In genomic region chr2:102136184-102136583, GRCm38 (mm10) we compare ENCODE assay signal across 16 mouse cellular contexts. TPM values are rescaled to one million over a fixed set of nuclear protein-coding genes. Genes with fewer than 3 reads are reported as not detected.
DNase-seq lines count a peak whose midpoint lies in the region; ATAC-seq and TF ChIP-seq lines count a peak whose summit lies in the region.
"Had no signal": no experiment of that assay in that cellular context is flagged by ENCODE, and none has a peak within 500 bp of the region (broad histone marks: within the 10 kb centered on the region; RNA-seq: fewer than 3 reads in every experiment).

No protein-coding gene starts in this region.

- no peak for TF ChIP-seq CTCF in gastrocnemius, adult 2 months (IDR thresholded peaks at IDR 0.05)
- TF ChIP-seq CTCF in thymus, adult 2 months (IDR thresholded peaks at IDR 0.05; ENCODE audit: borderline replicate concordance, control insufficient read depth, extremely low read depth, insufficient read depth, low read length, poor library complexity): no peak

- H3K4me3 ChIP-seq in gastrocnemius, adult 2 months: no peak overlapping the region
- no peak overlapping the region for H3K4me3 ChIP-seq in thymus, adult 2 months (ENCODE audit: control insufficient read depth, insufficient read depth, low read length)
- no peak overlapping the region for H3K4me3 ChIP-seq in forebrain, embryonic 12.5 days (replicated peaks)
- H3K4me3 ChIP-seq: limb, embryonic 15.5 days; midbrain, embryonic 13.5 days had no signal

- 40% methylated on average over 3 of the region's 3 CpGs for WGBS in thymus, adult 2 months
- WGBS in forebrain, embryonic 12.5 days: 83% methylated on average over 3 of the region's 3 CpGs

- H3K4me1 ChIP-seq in thymus, adult 2 months (replicated peaks; ENCODE audit: control insufficient read depth, insufficient read depth, low read length): peaks cover 14% of the 10 kb centered on the region
- H3K4me1 ChIP-seq in forebrain, embryonic 12.5 days: peaks cover 60% of the 10 kb centered on the region

- no peak for TF ChIP-seq POLR2A in thymus, adult 2 months (IDR thresholded peaks at IDR 0.05; ENCODE audit: control insufficient read depth, extremely low read depth, insufficient read depth, low read length, poor library complexity)

- H3K27me3 ChIP-seq in thymus, adult 2 months (ENCODE audit: control insufficient read depth, insufficient read depth, low read length): no peaks in the 10 kb centered on the region
- no peaks in the 10 kb centered on the region for H3K27me3 ChIP-seq in forebrain, embryonic 12.5 days
- H3K27me3 ChIP-seq: limb, embryonic 15.5 days; midbrain, embryonic 13.5 days had no signal

- no peaks in the 10 kb centered on the region for H3K36me3 ChIP-seq in thymus, adult 2 months (ENCODE audit: control insufficient read depth, insufficient read depth, low read length)
- no peaks in the 10 kb centered on the region for H3K36me3 ChIP-seq in forebrain, embryonic 12.5 days (replicated peaks)
- H3K36me3 ChIP-seq: limb, embryonic 15.5 days; midbrain, embryonic 13.5 days had no signal

- peak overlapping the region; percentile 66 for H3K27ac ChIP-seq in gastrocnemius, adult 2 months
- H3K27ac ChIP-seq in thymus, adult 2 months (ENCODE audit: control insufficient read depth, insufficient read depth, low read length): peak overlapping the region; percentile 51; the same call in 1 of the 2 replicates
- H3K27ac ChIP-seq in forebrain, embryonic 12.5 days: no peak overlapping the region
- H3K27ac ChIP-seq: midbrain, embryonic 13.5 days had no signal

- H3K9me3 ChIP-seq in forebrain, embryonic 12.5 days: no peaks in the 10 kb centered on the region
- H3K9me3 ChIP-seq: limb, embryonic 15.5 days; midbrain, embryonic 13.5 days had no signal

- no peak for DNase-seq in gastrocnemius, adult 2 months
- DNase-seq in gastrocnemius, postnatal 36 days: no peak
- DNase-seq in thymus, adult 2 months: no peak
- no peak for DNase-seq in thymus, postnatal 25 days
- no peak for DNase-seq in neural tube, embryonic 10.5 days (ENCODE audit: extremely low spot score, low spot score)
- DNase-seq: adrenal gland, postnatal 14 days; heart, adult 18-20 months; heart, postnatal 4 days; kidney, adult 11 months; spleen, adult 18-20 months had no signal

- no peak overlapping the region for H3K4me2 ChIP-seq in forebrain, embryonic 12.5 days
- H3K4me2 ChIP-seq: limb, embryonic 15.5 days; midbrain, embryonic 13.5 days had no signal

- no peak overlapping the region for H3K9ac ChIP-seq in forebrain, embryonic 12.5 days
- H3K9ac ChIP-seq: midbrain, embryonic 13.5 days had no signal

- ATAC-seq in megakaryocyte progenitor cell, adult 5-6 weeks (replicated peaks; ENCODE audit: poor library complexity): peak; percentile 43
- no peak for ATAC-seq in forebrain, embryonic 12.5 days (ENCODE audit: low FRiP score)
- ATAC-seq: forebrain, embryonic 16.5 days; lung, postnatal 0 days; midbrain, embryonic 13.5 days had no signal

- intact Hi-C loops in gastrocnemius, adult 2 months (cut with DNase I): no loop called here
- intact Hi-C loops in gastrocnemius, postnatal 36 days (cut with DNase I): no loop called here

RNA-seq across cellular contexts. Expression of gene Ldlrad3, which starts 50.0 kb away (rescaled TPM):
- total RNA-seq in gastrocnemius, adult 2 months (2021): 1 to 10 TPM; 4.5 to 5.9 TPM
- total RNA-seq in gastrocnemius, postnatal 36 days (2021): 1 to 10 TPM; 4.1 to 5.4 TPM
- polyA plus RNA-seq in thymus, adult 2 months (2012; rRNA removed): 12.9 and 15.4 TPM in 2 replicates
- total RNA-seq in megakaryocyte progenitor cell, adult 5-6 weeks (2015): 26.4 and 27.0 TPM in 2 replicates
- total RNA-seq in megakaryocyte progenitor cell, adult 5-6 weeks (2017): 20.7 and 21.0 TPM in 2 replicates
- polyA plus RNA-seq in forebrain, embryonic 12.5 days (2016; fragmentation: Nextera tagmentation; extraction: Ambion mirVana): 56.7 and 56.8 TPM in 2 replicates
